Mouse (Mus musculus) stomach, embryonic 14.5 days (tissue): ENCODE measurements at regions not wholly inside any gene's neighbourhood (a gene's known extent, or its start where the extent isn't known, plus 50 kb on each side); places are given as distances from the start of the nearest gene placed in this dataset.
"Not testable (repeated sequence)": the region's sequence is repeated elsewhere in the genome, so short reads cannot be mapped to it uniquely, and the experiment has no call there.

Experiments
- ATAC-seq: fragments of 200-750 bp; cut with Nextera tagmentation; 2 replicates; pipeline ENCODE4 v1.8.0; 2017; ENCODE audit warnings: low read depth, moderate TSS enrichment; ENCODE audit not compliant: insufficient number of reproducible peaks, insufficient read depth, low FRiP score
- H3K27ac ChIP-seq: fragments of 300-500 bp; sonication (generic); 2 replicates; pipeline ENCODE4 v1.5.1; 2014; ENCODE audit warnings: mild to moderate bottlenecking, low read length, moderate library complexity, mixed read lengths
- H3K27me3 ChIP-seq: fragments of 300-500 bp; sonication (generic); 2 replicates; pipeline ENCODE4 v1.6.1; 2014; ENCODE audit warnings: low read length, control low read depth, mixed read lengths; ENCODE audit not compliant: control insufficient read depth, insufficient read depth
- H3K36me3 ChIP-seq: fragments of 300-500 bp; sonication (generic); 2 replicates; pipeline ENCODE4 v1.6.1; 2014; ENCODE audit warnings: mild to moderate bottlenecking, control low read depth, low read length, moderate library complexity, mixed read lengths; ENCODE audit not compliant: control insufficient read depth, insufficient read depth
- H3K4me1 ChIP-seq: fragments of 300-500 bp; sonication (generic); 2 replicates; pipeline ENCODE4 v1.6.1; 2014; ENCODE audit warnings: low read length, control low read depth, mixed read lengths; ENCODE audit not compliant: control insufficient read depth, insufficient read depth
- H3K4me2 ChIP-seq: fragments of 300-500 bp; sonication (generic); replicated peaks from 2 replicates; pipeline ENCODE4 v1.6.1; 2014; ENCODE audit warnings: low read depth, low read length, control low read depth
- H3K4me3 ChIP-seq: fragments of 300-500 bp; sonication (generic); 2 replicates; pipeline ENCODE4 v1.5.1; 2014; ENCODE audit warnings: low read depth, low read length, control low read depth
- H3K9ac ChIP-seq: fragments of 300-500 bp; sonication (generic); replicated peaks from 2 replicates; pipeline ENCODE4 v1.6.1; 2014; ENCODE audit warnings: low read depth, mild to moderate bottlenecking, control low read depth, low read length, moderate library complexity, mixed read lengths
- H3K9me3 ChIP-seq: fragments of 300-500 bp; sonication (generic); 2 replicates; pipeline ENCODE4 v1.6.1; 2016; ENCODE audit warnings: low read depth, low read length, control low read depth; ENCODE audit not compliant: control insufficient read depth
- WGBS: fragments of 180-500 bp; shearing (Covaris S2); extraction: QIAGEN DNeasy Blood & Tissue Kit; methylation state at CpG from one replicate; pipeline ENCODE4 v1.1.7; 2014; 5-methylcytosine and 5-hydroxymethylcytosine counted together

- not testable (repeated sequence) for H3K27me3 ChIP-seq, H3K4me1 ChIP-seq, H3K9ac ChIP-seq, H3K9me3 ChIP-seq, H3K36me3 ChIP-seq, H3K27ac ChIP-seq
- H3K4me3 ChIP-seq, result peak overlapping the region; percentile 19
- H3K4me2 ChIP-seq, result peak overlapping the region; percentile 35
- 23% methylated on average over 29 of the region's 29 CpGs for WGBS
- peak; percentile 71; the same call in 1 of the 2 replicates for ATAC-seq
These were observed 482.5 kb upstream of the Snrpn start for GRCm38 (mm10) chr7:60622271-60623249.

- H3K27ac ChIP-seq, H3K27me3 ChIP-seq, H3K9me3 ChIP-seq, H3K9ac ChIP-seq, H3K4me2 ChIP-seq, ATAC-seq, H3K4me1 ChIP-seq, H3K36me3 ChIP-seq, H3K4me3 ChIP-seq: not testable (repeated sequence)
- WGBS, result 8% methylated on average over 5 of the region's 5 CpGs
These were observed 477.2 kb upstream of the Snrpn start for GRCm38 (mm10) chr7:60617070-60617674.
